Mouse (Mus musculus): ENCODE data around the gene Teddm2. TPM values are rescaled to one million over a fixed set of nuclear protein-coding genes. Genes with fewer than 3 reads are reported as not detected.

Gene Teddm2
- polyA plus RNA-seq (2014; fragmentation: Illumina TruSeq; extraction: RNeasy Lipid Tissue Mini Kit (QIAGEN cat#74804); ENCODE audit: low read depth, low replicate concordance): 0.92 TPM

DNA sequence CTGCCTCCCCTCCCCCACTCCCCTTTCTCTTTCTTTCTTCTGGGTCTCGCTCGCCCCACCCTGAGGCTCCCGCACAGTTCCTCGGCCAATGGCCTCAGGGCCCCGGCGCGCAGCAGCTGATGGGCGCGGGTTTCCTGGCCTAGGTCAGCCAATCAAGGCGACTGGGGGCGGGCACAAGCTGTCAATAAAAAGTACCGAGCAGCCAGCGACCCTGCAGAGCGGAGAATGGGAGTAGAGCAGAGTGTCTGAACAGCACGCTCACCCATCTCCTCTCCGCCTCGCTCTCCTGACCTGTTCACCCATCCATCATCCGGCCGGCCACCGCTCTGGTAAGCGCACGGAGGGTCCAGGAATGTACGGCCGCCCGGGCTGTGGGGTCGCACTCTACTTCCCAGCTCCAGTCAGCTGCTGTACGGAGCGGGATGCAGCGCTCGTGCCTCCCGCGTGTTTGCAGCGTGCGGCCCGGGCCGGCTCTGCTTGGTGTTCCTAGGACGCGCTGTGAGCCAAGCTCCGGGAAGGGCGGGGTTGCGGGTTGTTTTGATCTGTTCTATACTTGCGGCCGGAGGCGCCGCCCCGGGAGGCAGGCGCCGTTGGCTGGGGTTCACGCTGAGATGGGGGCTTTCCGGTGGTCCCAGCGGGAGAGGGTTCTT, at the start of gene Teddm2, which contains the start of gene Glul:
Gene Teddm2, minus strand, starts transcription at position 498 of the 650 bp plus-strand sequence.
Gene Glul, plus strand, starts transcription at position 214 of the 650 bp plus-strand sequence.

GRCm38 (mm10) chr1:153891442-153891841, 8.6 kb downstream of the Teddm2 start, which contains the start of gene Teddm1a:
TSS of gene Teddm1a (plus strand) at chr1:153891742.

DNA sequence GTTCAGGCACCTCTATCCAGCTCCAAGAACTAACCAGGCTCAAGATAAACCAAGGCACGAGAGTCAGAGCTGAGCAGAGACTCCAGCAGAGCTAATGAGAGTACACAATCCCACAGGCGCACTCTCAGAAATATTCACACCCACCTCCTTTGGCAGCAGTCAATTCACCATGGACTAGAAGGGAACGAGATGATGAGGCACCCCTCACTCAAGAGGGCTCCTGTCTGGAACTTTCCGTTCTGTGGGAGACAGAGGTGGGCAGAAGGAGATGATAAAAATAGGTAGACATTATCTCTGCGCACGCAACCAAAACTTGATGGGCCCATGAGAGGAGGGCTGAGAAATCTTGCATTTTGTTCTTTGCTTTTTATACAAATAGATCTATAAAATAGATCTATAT, 26.0 kb downstream of the Teddm2 start, which contains the start of gene Teddm1b:
Gene Teddm1b, plus strand, starts transcription at position 301 of the 400 bp plus-strand sequence.

DNA sequence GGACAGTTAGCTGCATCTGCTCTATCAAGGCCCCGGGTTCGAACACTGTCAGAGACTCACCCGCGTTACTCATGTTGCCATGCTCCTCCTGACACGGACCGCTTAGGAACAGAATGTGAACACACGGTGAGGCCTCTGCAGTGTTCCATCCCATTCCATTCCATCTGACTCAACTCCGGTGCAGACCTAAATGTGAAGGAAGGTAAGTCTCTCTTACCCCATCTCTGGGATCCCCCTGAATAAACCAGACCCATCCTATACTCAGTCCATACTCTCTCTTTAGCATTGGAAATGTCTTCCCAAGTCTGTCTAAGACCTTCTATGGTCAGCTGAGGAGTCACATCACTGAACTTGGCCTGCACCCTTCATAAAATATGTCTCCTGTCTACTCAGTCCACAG, 56.0 kb downstream of the Teddm2 start, which contains the start of gene Rgsl1:
Gene Rgsl1, minus strand, starts transcription at position 101 of the 400 bp plus-strand sequence.

Other genes with a start within 250 kb of the Teddm2 start
- gene Rgs8, start 247.2 kb downstream of the Teddm2 start, polyA plus RNA-seq (2014; fragmentation: Illumina TruSeq; extraction: RNeasy Lipid Tissue Mini Kit (QIAGEN cat#74804); ENCODE audit: low read depth, low replicate concordance): not detected
- 1.1 TPM for gene Rgs16, start 159.9 kb downstream of the Teddm2 start, polyA plus RNA-seq (2014; fragmentation: Illumina TruSeq; extraction: RNeasy Lipid Tissue Mini Kit (QIAGEN cat#74804); ENCODE audit: low read depth, low replicate concordance)
- gene Rnasel, start 150.8 kb downstream of the Teddm2 start, polyA plus RNA-seq (2014; fragmentation: Illumina TruSeq; extraction: RNeasy Lipid Tissue Mini Kit (QIAGEN cat#74804); ENCODE audit: low read depth, low replicate concordance): 6.7 TPM
- gene Rgsl1, start 56.1 kb downstream of the Teddm2 start, polyA plus RNA-seq (2014; fragmentation: Illumina TruSeq; extraction: RNeasy Lipid Tissue Mini Kit (QIAGEN cat#74804); ENCODE audit: low read depth, low replicate concordance): not detected
- gene Teddm1b, start 25.9 kb downstream of the Teddm2 start, polyA plus RNA-seq (2014; fragmentation: Illumina TruSeq; extraction: RNeasy Lipid Tissue Mini Kit (QIAGEN cat#74804); ENCODE audit: low read depth, low replicate concordance): not detected
- not detected for gene Teddm1a, start 8.5 kb downstream of the Teddm2 start, polyA plus RNA-seq (2014; fragmentation: Illumina TruSeq; extraction: RNeasy Lipid Tissue Mini Kit (QIAGEN cat#74804); ENCODE audit: low read depth, low replicate concordance)
- gene Glul, start 284 bp downstream of the Teddm2 start, polyA plus RNA-seq (2014; fragmentation: Illumina TruSeq; extraction: RNeasy Lipid Tissue Mini Kit (QIAGEN cat#74804); ENCODE audit: low read depth, low replicate concordance): 331 TPM